Mouse (Mus musculus): Measurements from ENCODE around the gene Fbxl17. TPM values are rescaled to one million over a fixed set of nuclear protein-coding genes. Genes with fewer than 3 reads are reported as not detected.

Fbxl17 gene
- polyA plus RNA-seq, 1 experiment from 2014 or later = 8.9 TPM

- H3K9ac ChIP-seq (ENCODE audit: low read length) = no peak overlapping the region
- ATAC-seq (no peak), DNase-seq (ENCODE audit: low spot score) (no peak)
- WGBS = 46% methylated on average over 2 of the region's 2 CpGs
- no peaks in the 10 kb centered on the region for H3K36me3 ChIP-seq (ENCODE audit: control insufficient read depth, insufficient read depth, low read length)
- no peak overlapping the region for H3K4me3 ChIP-seq (ENCODE audit: low read depth, low read length)
- H3K4me1 ChIP-seq (ENCODE audit: control insufficient read depth, insufficient read depth, low read length) = peaks cover 3% of the 10 kb centered on the region; the same call in 1 of the 2 replicates
- no peak overlapping the region for H3K27ac ChIP-seq (ENCODE audit: low read depth, low read length)
- H3K27me3 ChIP-seq (replicated peaks; ENCODE audit: control insufficient read depth, insufficient read depth, low read length) = no peaks in the 10 kb centered on the region
- no peak overlapping the region for H3K4me2 ChIP-seq (ENCODE audit: low read length)
- H3K9me3 ChIP-seq (replicated peaks; ENCODE audit: control insufficient read depth, low read length) = no peaks in the 10 kb centered on the region
Measured at GRCm38 (mm10) chr17:63295471-63295870, 204.3 kb downstream of the Fbxl17 start.

- Histone ChIP-seq H3K4me3 (ENCODE audit: low read depth, low read length) (no peak overlapping the region), H3K9me3 (replicated peaks; ENCODE audit: control insufficient read depth, low read length) (no peaks in the 10 kb centered on the region), H3K36me3 (ENCODE audit: control insufficient read depth, insufficient read depth, low read length) (no peaks in the 10 kb centered on the region), H3K4me2 (ENCODE audit: low read length) (no peak overlapping the region), H3K9ac (ENCODE audit: low read length) (no peak overlapping the region), H3K27me3 (replicated peaks; ENCODE audit: control insufficient read depth, insufficient read depth, low read length) (no peaks in the 10 kb centered on the region), H3K4me1 (ENCODE audit: control insufficient read depth, insufficient read depth, low read length) (peaks cover 3% of the 10 kb centered on the region; the same call in 1 of the 2 replicates), H3K27ac (ENCODE audit: low read depth, low read length) (no peak overlapping the region)
- WGBS = 84% methylated on average over 3 of the region's 3 CpGs
- ATAC-seq (no peak), DNase-seq (ENCODE audit: low spot score) (no peak)
Measured at GRCm38 (mm10) chr17:63294961-63295360, 204.9 kb downstream of the Fbxl17 start.

- H3K9me3 ChIP-seq (replicated peaks; ENCODE audit: control insufficient read depth, low read length) = no peaks in the 10 kb centered on the region
- H3K4me3 ChIP-seq (ENCODE audit: low read depth, low read length) = no peak overlapping the region
- H3K4me1 ChIP-seq (ENCODE audit: control insufficient read depth, insufficient read depth, low read length) = peaks cover 3% of the 10 kb centered on the region; the same call in 1 of the 2 replicates
- H3K27ac ChIP-seq (ENCODE audit: low read depth, low read length) = no peak overlapping the region
- WGBS = 15% methylated on average over 3 of the region's 3 CpGs
- H3K36me3 ChIP-seq (ENCODE audit: control insufficient read depth, insufficient read depth, low read length) = no peaks in the 10 kb centered on the region
- no peaks in the 10 kb centered on the region for H3K27me3 ChIP-seq (replicated peaks; ENCODE audit: control insufficient read depth, insufficient read depth, low read length)
- DNase-seq (ENCODE audit: low spot score) (no peak), ATAC-seq (no peak)
- H3K4me2 ChIP-seq (ENCODE audit: low read length) = no peak overlapping the region
- H3K9ac ChIP-seq (ENCODE audit: low read length) = no peak overlapping the region
Measured at GRCm38 (mm10) chr17:63293979-63294378, 205.8 kb downstream of the Fbxl17 start.

- Histone ChIP-seq H3K4me1 (ENCODE audit: control insufficient read depth, insufficient read depth, low read length) (peaks cover 16% of the 10 kb centered on the region), H3K4me2 (ENCODE audit: low read length) (no peak overlapping the region), H3K4me3 (ENCODE audit: low read depth, low read length) (no peak overlapping the region), H3K9me3 (replicated peaks; ENCODE audit: control insufficient read depth, low read length) (no peaks in the 10 kb centered on the region), H3K36me3 (ENCODE audit: control insufficient read depth, insufficient read depth, low read length) (no peaks in the 10 kb centered on the region), H3K27ac (ENCODE audit: low read depth, low read length) (no peak overlapping the region), H3K9ac (ENCODE audit: low read length) (no peak overlapping the region), H3K27me3 (replicated peaks; ENCODE audit: control insufficient read depth, insufficient read depth, low read length) (no peaks in the 10 kb centered on the region)
- WGBS = 77% methylated on average over 1 of the region's 1 CpGs
- DNase-seq (ENCODE audit: low spot score) (no peak), ATAC-seq (no peak)
Measured at GRCm38 (mm10) chr17:63289317-63289913, 210.4 kb downstream of the Fbxl17 start.

GRCm38 (mm10) chr17:63288850-63289249 is 211.0 kb downstream of the Fbxl17 start:
- Histone ChIP-seq H3K27me3 (replicated peaks; ENCODE audit: control insufficient read depth, insufficient read depth, low read length) (no peaks in the 10 kb centered on the region), H3K4me1 (ENCODE audit: control insufficient read depth, insufficient read depth, low read length) (peaks cover 13% of the 10 kb centered on the region), H3K27ac (ENCODE audit: low read depth, low read length) (no peak overlapping the region), H3K36me3 (ENCODE audit: control insufficient read depth, insufficient read depth, low read length) (no peaks in the 10 kb centered on the region), H3K4me2 (ENCODE audit: low read length) (no peak overlapping the region), H3K9me3 (replicated peaks; ENCODE audit: control insufficient read depth, low read length) (no peaks in the 10 kb centered on the region), H3K9ac (ENCODE audit: low read length) (no peak overlapping the region), H3K4me3 (ENCODE audit: low read depth, low read length) (no peak overlapping the region)
- WGBS = 92% methylated on average over 4 of the region's 4 CpGs
- ATAC-seq = no peak
- DNase-seq (ENCODE audit: low spot score) = no peak

GRCm38 (mm10) chr17:63287413-63287812 is 212.4 kb downstream of the Fbxl17 start:
- Histone ChIP-seq H3K9me3 (replicated peaks; ENCODE audit: control insufficient read depth, low read length) (no peaks in the 10 kb centered on the region), H3K4me2 (ENCODE audit: low read length) (no peak overlapping the region), H3K27me3 (replicated peaks; ENCODE audit: control insufficient read depth, insufficient read depth, low read length) (no peaks in the 10 kb centered on the region), H3K4me3 (ENCODE audit: low read depth, low read length) (no peak overlapping the region), H3K36me3 (ENCODE audit: control insufficient read depth, insufficient read depth, low read length) (no peaks in the 10 kb centered on the region), H3K27ac (ENCODE audit: low read depth, low read length) (no peak overlapping the region), H3K9ac (ENCODE audit: low read length) (no peak overlapping the region), H3K4me1 (ENCODE audit: control insufficient read depth, insufficient read depth, low read length) (peaks cover 13% of the 10 kb centered on the region)
- WGBS = 64% methylated on average over 2 of the region's 2 CpGs
- DNase-seq (ENCODE audit: low spot score) (peak; percentile 38), ATAC-seq (no peak)

GRCm38 (mm10) chr17:63285265-63285939 is 214.4 kb downstream of the Fbxl17 start:
- 11% methylated on average over 11 of the region's 11 CpGs for WGBS
- Histone ChIP-seq H3K4me2 (ENCODE audit: low read length) (no peak overlapping the region), H3K36me3 (ENCODE audit: control insufficient read depth, insufficient read depth, low read length) (no peaks in the 10 kb centered on the region), H3K9me3 (replicated peaks; ENCODE audit: control insufficient read depth, low read length) (no peaks in the 10 kb centered on the region), H3K4me1 (ENCODE audit: control insufficient read depth, insufficient read depth, low read length) (peaks cover 13% of the 10 kb centered on the region), H3K27me3 (replicated peaks; ENCODE audit: control insufficient read depth, insufficient read depth, low read length) (no peaks in the 10 kb centered on the region), H3K9ac (ENCODE audit: low read length) (no peak overlapping the region), H3K27ac (ENCODE audit: low read depth, low read length) (no peak overlapping the region), H3K4me3 (ENCODE audit: low read depth, low read length) (no peak overlapping the region)
- ATAC-seq (peak; percentile 94), DNase-seq (ENCODE audit: low spot score) (peak; percentile 95)

- Histone ChIP-seq H3K4me2 (ENCODE audit: low read length) (no peak overlapping the region), H3K4me1 (ENCODE audit: control insufficient read depth, insufficient read depth, low read length) (peaks cover 13% of the 10 kb centered on the region), H3K36me3 (ENCODE audit: control insufficient read depth, insufficient read depth, low read length) (no peaks in the 10 kb centered on the region), H3K27ac (ENCODE audit: low read depth, low read length) (no peak overlapping the region), H3K27me3 (replicated peaks; ENCODE audit: control insufficient read depth, insufficient read depth, low read length) (no peaks in the 10 kb centered on the region), H3K4me3 (ENCODE audit: low read depth, low read length) (no peak overlapping the region), H3K9ac (ENCODE audit: low read length) (no peak overlapping the region), H3K9me3 (replicated peaks; ENCODE audit: control insufficient read depth, low read length) (no peaks in the 10 kb centered on the region)
- 87% methylated on average over 4 of the region's 4 CpGs for WGBS
- no peak for ATAC-seq
- no peak for DNase-seq (ENCODE audit: low spot score)
Measured at GRCm38 (mm10) chr17:63284074-63284473, 215.7 kb downstream of the Fbxl17 start.

- H3K36me3 ChIP-seq (ENCODE audit: control insufficient read depth, insufficient read depth, low read length) = no peaks in the 10 kb centered on the region
- H3K27me3 ChIP-seq (replicated peaks; ENCODE audit: control insufficient read depth, insufficient read depth, low read length) = no peaks in the 10 kb centered on the region
- no peaks in the 10 kb centered on the region for H3K9me3 ChIP-seq (replicated peaks; ENCODE audit: control insufficient read depth, low read length)
- DNase-seq (ENCODE audit: low spot score) (no peak), ATAC-seq (no peak)
- H3K4me3 ChIP-seq (ENCODE audit: low read depth, low read length) = no peak overlapping the region
- no peak overlapping the region for H3K27ac ChIP-seq (ENCODE audit: low read depth, low read length)
- peaks cover 13% of the 10 kb centered on the region for H3K4me1 ChIP-seq (ENCODE audit: control insufficient read depth, insufficient read depth, low read length)
- no peak overlapping the region for H3K4me2 ChIP-seq (ENCODE audit: low read length)
- H3K9ac ChIP-seq (ENCODE audit: low read length) = no peak overlapping the region
- WGBS = 89% methylated on average over 5 of the region's 5 CpGs
Measured at GRCm38 (mm10) chr17:63282004-63282403, 217.8 kb downstream of the Fbxl17 start.
